Mouse (Mus musculus): ENCODE measurements around the gene Stk11ip. TPM values are rescaled to one million over a fixed set of nuclear protein-coding genes. Genes with fewer than 3 reads are reported as not detected.

The Stk11ip gene
- total RNA-seq, 2 experiments from 2014 or later, result 34.3 to 35.8 TPM

- H3K27ac ChIP-seq, result peak overlapping the region; percentile 40; the same call in 1 of the 2 replicates
- intact Hi-C loops (cut with DNase I), result loop anchor here (5.0 kb wide), 1 partner anchor 41 kb away; the partner anchor contains the start of genes Inha and Obsl1
- TF ChIP-seq CTCF (IDR thresholded peaks at IDR 0.05), result no peak
- no peak for DNase-seq (ENCODE audit: extremely low spot score in 1 of 2, low spot score in 2 of 2)
- H3K4me3 ChIP-seq, result peak overlapping the region; percentile 90; the same call in 1 of the 2 replicates
Observed at GRCm38 (mm10) chr1:75548083-75548482, 26.8 kb downstream of the Stk11ip start.

- no peak overlapping the region for H3K4me3 ChIP-seq
- no peak for TF ChIP-seq CTCF (IDR thresholded peaks at IDR 0.05)
- intact Hi-C loops (cut with DNase I), result loop anchor here (5.0 kb wide), 1 partner anchor 42 kb away; the partner anchor contains the start of genes Inha and Obsl1
- H3K27ac ChIP-seq, result peak overlapping the region; percentile 32; the same call in 1 of the 2 replicates
- no peak for DNase-seq (ENCODE audit: extremely low spot score in 1 of 2, low spot score in 2 of 2)
Observed at GRCm38 (mm10) chr1:75548871-75549270, 27.5 kb downstream of the Stk11ip start.

- intact Hi-C loops (cut with DNase I), result loop anchor here (5.0 kb wide), 1 partner anchor 42 kb away; the partner anchor contains the start of genes Inha and Obsl1
- H3K4me3 ChIP-seq, result no peak overlapping the region
- TF ChIP-seq CTCF (IDR thresholded peaks at IDR 0.05), result no peak
- peak overlapping the region; percentile 32; the same call in 1 of the 2 replicates for H3K27ac ChIP-seq
- no peak for DNase-seq (ENCODE audit: extremely low spot score in 1 of 2, low spot score in 2 of 2)
Observed at GRCm38 (mm10) chr1:75549289-75550279, 28.3 kb downstream of the Stk11ip start.

- Histone ChIP-seq H3K27ac (no peak overlapping the region), H3K4me3 (no peak overlapping the region)
- intact Hi-C loops (cut with DNase I), result no loop called here
- no peak for TF ChIP-seq CTCF (IDR thresholded peaks at IDR 0.05)
- no peak for DNase-seq (ENCODE audit: extremely low spot score in 1 of 2, low spot score in 2 of 2)
Observed at GRCm38 (mm10) chr1:75550586-75550985, 29.3 kb downstream of the Stk11ip start.

- DNase-seq (ENCODE audit: extremely low spot score in 1 of 2, low spot score in 2 of 2), result no peak
- Histone ChIP-seq H3K4me3 (no peak overlapping the region), H3K27ac (peak overlapping the region; percentile 45; the same call in 1 of the 2 replicates)
- intact Hi-C loops (cut with DNase I), result loop anchor here (1.0 kb wide), 1 partner anchor 33 kb away; no protein-coding TSS in a partner anchor
- TF ChIP-seq CTCF (IDR thresholded peaks at IDR 0.05), result no peak; the same call in 1 of the 2 replicates
Observed at GRCm38 (mm10) chr1:75555680-75556079, 34.4 kb downstream of the Stk11ip start.

- DNase-seq (ENCODE audit: extremely low spot score in 1 of 2, low spot score in 2 of 2), result no peak
- Histone ChIP-seq H3K27ac (peak overlapping the region; percentile 73), H3K4me3 (no peak overlapping the region)
- intact Hi-C loops (cut with DNase I), result loop anchor here (1.0 kb wide), 1 partner anchor 32 kb away; no protein-coding TSS in a partner anchor
- no peak for TF ChIP-seq CTCF (IDR thresholded peaks at IDR 0.05)
Observed at GRCm38 (mm10) chr1:75556143-75556781, 34.9 kb downstream of the Stk11ip start.

GRCm38 (mm10) chr1:75557041-75557440 is 35.7 kb downstream of the Stk11ip start:
- no peak overlapping the region for H3K4me3 ChIP-seq
- intact Hi-C loops (cut with DNase I), result no loop called here
- peak overlapping the region; percentile 73 for H3K27ac ChIP-seq
- no peak for TF ChIP-seq CTCF (IDR thresholded peaks at IDR 0.05)
- DNase-seq (ENCODE audit: extremely low spot score in 1 of 2, low spot score in 2 of 2), result no peak

- intact Hi-C loops (cut with DNase I), result loop anchor here (2.0 kb wide), 1 partner anchor 80 kb away; the partner anchor contains the start of genes Chpf and Tmem198
- Histone ChIP-seq H3K4me3 (no peak overlapping the region), H3K27ac (peak overlapping the region; percentile 84)
- DNase-seq (ENCODE audit: extremely low spot score in 1 of 2, low spot score in 2 of 2), result no peak
- no peak for TF ChIP-seq CTCF (IDR thresholded peaks at IDR 0.05)
Observed at GRCm38 (mm10) chr1:75558388-75559178, 37.3 kb downstream of the Stk11ip start.

- intact Hi-C loops (cut with DNase I), result loop anchor here (2.0 kb wide), 1 partner anchor 81 kb away; the partner anchor contains the start of genes Chpf and Tmem198
- no peak overlapping the region for H3K4me3 ChIP-seq
- DNase-seq (ENCODE audit: extremely low spot score in 1 of 2, low spot score in 2 of 2), result peak; percentile 94 to 95
- TF ChIP-seq CTCF (IDR thresholded peaks at IDR 0.05), result peak; percentile 99
- H3K27ac ChIP-seq, result peak overlapping the region; percentile 84
Observed at GRCm38 (mm10) chr1:75559212-75559925, 38.0 kb downstream of the Stk11ip start.

GRCm38 (mm10) chr1:75560206-75560913 is 39.0 kb downstream of the Stk11ip start:
- Histone ChIP-seq H3K4me3 (no peak overlapping the region), H3K27ac (peak overlapping the region; percentile 59; the same call in 1 of the 2 replicates)
- DNase-seq (ENCODE audit: extremely low spot score in 1 of 2, low spot score in 2 of 2), result no peak
- intact Hi-C loops (cut with DNase I), result no loop called here
- no peak for TF ChIP-seq CTCF (IDR thresholded peaks at IDR 0.05)
